Mouse (Mus musculus) CH12.LX (cell line): Measurements from ENCODE around the gene Odf4. TPM values are rescaled to one million over a fixed set of nuclear protein-coding genes. Genes with fewer than 3 reads are reported as not detected.
"Not testable (repeated sequence)": the region's sequence is repeated elsewhere in the genome, so short reads cannot be mapped to it uniquely, and the experiment has no call there.

Source experiments
- DNase-seq: peaks from one replicate; pipeline ENCODE4 v3.0.0-alpha.2; 2013; ENCODE audit errors: extremely low read depth
- H3K27ac ChIP-seq: 2 replicates; pipeline ENCODE4 v1.5.1; 2012; ENCODE audit warnings: low read depth, mild to moderate bottlenecking, control low read depth, moderate library complexity; ENCODE audit not compliant: insufficient read depth
- H3K27me3 ChIP-seq: replicated peaks from 2 replicates; pipeline ENCODE3; 2012; ENCODE audit warnings: inconsistent platforms
- H3K36me3 ChIP-seq, 2 experiments: replicated peaks in 1 of 2; 2 replicates each; pipeline versions ENCODE3 to v1.6.1; 2012; ENCODE audit warnings: inconsistent platforms in 1 of 2, low read length in 1 of 2, mild to moderate bottlenecking in 1 of 2, mixed read lengths in 1 of 2, moderate library complexity in 1 of 2; ENCODE audit not compliant: control insufficient read depth in 1 of 2, insufficient read depth in 1 of 2
- H3K4me1 ChIP-seq, 2 experiments: 2 replicates each; pipeline ENCODE4 v1.6.1; 2012; ENCODE audit warnings: inconsistent platforms in 1 of 2, moderate library complexity in 1 of 2; ENCODE audit not compliant: insufficient read depth in 2 of 2, control insufficient read depth in 1 of 2
- H3K4me2 ChIP-seq: 2 replicates; pipeline ENCODE4 v1.6.1; 2012; ENCODE audit warnings: low read depth, mild to moderate bottlenecking, control low read depth; ENCODE audit not compliant: poor library complexity, insufficient read depth, severe bottlenecking
- H3K4me3 ChIP-seq, 3 experiments: fragments of 150-350 bp in 1 of 3; sonication (generic) in 1 of 3; replicated peaks in 1 of 3; 2 replicates each; pipeline versions ENCODE3 to v1.5.1; 2011 to 2012; ENCODE audit warnings: low read depth in 2 of 3, low read length in 2 of 3, mild to moderate bottlenecking in 2 of 3, moderate library complexity in 2 of 3, control low read depth in 1 of 3, improper control_type of control experiment in 1 of 3, inconsistent platforms in 1 of 3, mixed read lengths in 1 of 3; ENCODE audit not compliant: poor library complexity in 1 of 3
- H3K79me2 ChIP-seq: replicated peaks from 2 replicates; pipeline ENCODE4 v1.6.1; 2012; ENCODE audit warnings: mild to moderate bottlenecking, moderate library complexity; ENCODE audit not compliant: control insufficient read depth, poor library complexity, insufficient read depth, severe bottlenecking; ENCODE audit errors: extremely low read depth
- H3K9ac ChIP-seq: 2 replicates; pipeline ENCODE4 v1.6.1; 2012; ENCODE audit warnings: low read depth, mild to moderate bottlenecking, control low read depth, moderate library complexity; ENCODE audit not compliant: insufficient read depth
- H3K9me3 ChIP-seq: replicated peaks from 2 replicates; pipeline ENCODE3; 2012; ENCODE audit warnings: low read length, inconsistent platforms, mixed read lengths
- CHD1 ChIP-seq: IDR thresholded peaks from 2 replicates; pipeline ENCODE4 v1.6.1; 2012; ENCODE audit warnings: low read depth, low read length, improper control_type of control experiment, inconsistent platforms
- CTCF ChIP-seq, 2 experiments: IDR thresholded peaks in 1 of 2; conservative IDR thresholded peaks in 1 of 2; 2 replicates each; pipeline ENCODE4 v1.5.1; 2011 to 2012; ENCODE audit warnings: low read depth in 2 of 2, low read length in 2 of 2, improper control_type of control experiment in 1 of 2, inconsistent platforms in 1 of 2, mild to moderate bottlenecking in 1 of 2, moderate library complexity in 1 of 2
- EP300 ChIP-seq: IDR thresholded peaks from 2 replicates; pipeline ENCODE4 v1.6.1; 2011; ENCODE audit warnings: low read length, improper control_type of control experiment
- GABPA ChIP-seq: IDR thresholded peaks from 2 replicates; pipeline ENCODE4 v1.6.1; 2012; ENCODE audit warnings: low read depth, low read length, improper control_type of control experiment, inconsistent platforms; ENCODE audit not compliant: insufficient replicate concordance
- HCFC1 ChIP-seq: IDR thresholded peaks from 2 replicates; pipeline ENCODE4 v1.6.1; 2012; ENCODE audit warnings: low read depth, mild to moderate bottlenecking, inconsistent platforms, low read length, improper control_type of control experiment
- KAT2A ChIP-seq: IDR thresholded peaks from 2 replicates; pipeline ENCODE4 v1.6.1; 2012; ENCODE audit warnings: low read length, improper control_type of control experiment, inconsistent platforms; ENCODE audit not compliant: insufficient replicate concordance
- MAX ChIP-seq: IDR thresholded peaks from 2 replicates; pipeline ENCODE4 v1.6.1; 2011; ENCODE audit warnings: low read length, improper control_type of control experiment
- MAZ ChIP-seq: IDR thresholded peaks from 2 replicates; pipeline ENCODE4 v1.6.1; 2012; ENCODE audit warnings: low read depth, mild to moderate bottlenecking, inconsistent platforms, low read length, improper control_type of control experiment, moderate library complexity
- MEF2A ChIP-seq: IDR thresholded peaks from 2 replicates; pipeline ENCODE4 v1.6.1; 2014; ENCODE audit warnings: low read depth, mild to moderate bottlenecking, inconsistent platforms, low read length, improper control_type of control experiment, borderline replicate concordance
- MXI1 ChIP-seq: IDR thresholded peaks from 2 replicates; pipeline ENCODE4 v1.6.1; 2011; ENCODE audit warnings: mild to moderate bottlenecking, low read depth, low read length, improper control_type of control experiment
- NELFE ChIP-seq: IDR thresholded peaks from 2 replicates; pipeline ENCODE4 v1.6.1; 2011; ENCODE audit warnings: low read depth, low read length, improper control_type of control experiment
- PAX5 ChIP-seq: IDR thresholded peaks from 2 replicates; pipeline ENCODE4 v1.6.1; 2012; ENCODE audit warnings: low read length, inconsistent platforms, mixed read lengths
- SIN3A ChIP-seq: IDR thresholded peaks from 2 replicates; pipeline ENCODE4 v1.6.1; 2012; ENCODE audit warnings: low read length, improper control_type of control experiment, inconsistent platforms
- SMC3 ChIP-seq: IDR thresholded peaks from 2 replicates; pipeline ENCODE4 v1.6.1; 2011; ENCODE audit warnings: low read depth, low read length, improper control_type of control experiment
- TCF12 ChIP-seq: IDR thresholded peaks from 2 replicates; pipeline ENCODE4 v1.6.1; 2014; ENCODE audit warnings: low read depth, mild to moderate bottlenecking, inconsistent platforms, low read length, improper control_type of control experiment
- UBTF ChIP-seq: IDR thresholded peaks from 2 replicates; pipeline ENCODE4 v1.6.1; 2012; ENCODE audit warnings: low read depth, mild to moderate bottlenecking, inconsistent platforms, low read length, improper control_type of control experiment, moderate library complexity
- ZKSCAN1 ChIP-seq: IDR thresholded peaks from 2 replicates; pipeline ENCODE4 v1.6.1; 2012; ENCODE audit warnings: low read depth, inconsistent platforms, low read length, improper control_type of control experiment, borderline replicate concordance
- ZNF384 ChIP-seq: IDR thresholded peaks from 2 replicates; pipeline ENCODE4 v1.6.1; 2012; ENCODE audit warnings: low read depth, low read length, improper control_type of control experiment, inconsistent platforms
- dilution Hi-C: fragments of 300-500 bp; cut with MboI; formaldehyde crosslinking; loops from 2 replicates; pipeline ENCODE4 v1.14.3; 2020; ENCODE audit warnings: low sequenced_read_pairs; ENCODE audit not compliant: extremely low pct_unique_long_range_greater_than_20kb, extremely low pct_ligation_motif_present
- in situ Hi-C: fragments of 300-500 bp; cut with MboI; formaldehyde crosslinking; loops from 3 replicates; pipeline ENCODE4 v1.14.3; 2019; ENCODE audit warnings: low sequenced_read_pairs, low pct_ligation_motif_present, low pct_unique_long_range_greater_than_20kb, mixed read lengths
- polyA plus RNA-seq: library from polyadenylated mRNA; unstranded; fragments of >175 nt; gene quantifications from 2 replicates; pipeline ENCODE4 v1.2.1, GENCODE M21; 2012; ENCODE audit warnings: low read depth; ENCODE audit not compliant: insufficient read length
- total RNA-seq, 2 experiments: library from RNA; depleted of rRNA; stranded (reverse); fragments of 300-350 nt in 1 of 2; fragments of >200 nt in 1 of 2; gene quantifications; 2 replicates each; pipeline ENCODE4 v1.2.3; 2012 to 2014

Odf4 gene
- total and polyA plus RNA-seq, 3 experiments: not detected

DNA sequence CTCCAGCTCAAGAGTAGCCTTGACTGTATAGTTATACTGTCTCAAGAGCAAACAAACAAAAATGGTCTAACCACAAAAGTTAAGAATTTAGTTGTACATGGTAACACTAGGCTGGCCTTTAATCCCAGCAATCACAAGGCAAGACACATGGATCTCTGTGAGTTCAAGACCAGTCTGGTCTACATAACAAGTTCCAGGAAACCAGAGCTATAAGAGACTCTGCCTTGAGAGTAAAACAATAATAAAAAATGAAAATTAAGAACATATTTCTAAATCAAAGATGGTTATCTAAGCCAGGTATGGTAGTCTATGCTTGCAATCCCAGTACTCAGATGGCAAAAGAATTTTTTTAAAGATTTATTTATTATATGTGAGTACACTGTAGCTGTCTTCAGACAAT lies 38.2 kb upstream of the Odf4 start:
- dilution Hi-C loops: no loop called here

DNA sequence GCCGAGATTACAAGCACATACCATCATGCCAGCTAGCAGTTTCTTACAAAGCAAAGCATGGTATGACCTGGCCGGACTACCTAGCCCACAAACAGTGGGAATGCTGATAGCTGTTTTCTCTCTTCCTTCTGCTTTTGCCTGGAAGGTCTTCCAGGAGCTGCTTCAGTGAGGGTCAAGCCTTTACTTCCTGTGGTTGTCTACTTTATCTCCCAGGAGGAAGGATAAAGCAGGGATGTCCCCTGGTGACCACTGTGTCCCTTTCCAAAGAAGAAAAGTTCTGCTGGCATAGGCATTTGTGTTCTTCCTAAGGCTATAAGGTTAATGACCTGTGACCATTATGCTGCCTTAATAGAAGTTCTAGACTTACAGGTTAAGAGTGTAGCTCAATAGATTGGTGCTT lies 36.5 kb upstream of the Odf4 start:
- DNase-seq: no peak
- in situ Hi-C loops (no loop called here), dilution Hi-C loops (no loop called here)
- Histone ChIP-seq H3K4me2 (no peak overlapping the region), H3K27ac (no peak overlapping the region), H3K4me3 (no peak overlapping the region), H3K9me3 (no peaks in the 10 kb centered on the region), H3K79me2 (no peaks in the 10 kb centered on the region), H3K27me3 (peaks cover 28% of the 10 kb centered on the region), H3K9ac (no peak overlapping the region), H3K4me1 (peaks cover 3 to 17% of the 10 kb centered on the region in 2 experiments; a peak in 3 of 4 replicates), H3K36me3 (no peaks in the 10 kb centered on the region)
- TF ChIP-seq MAX (no peak), CTCF (conservative IDR thresholded peaks at IDR 0.05 in 1 of 2, IDR thresholded peaks at IDR 0.05 in 1 of 2; ENCODE audit: low read depth in 2 of 2, low read length in 2 of 2) (no peak), KAT2A (no peak)

More for the DNA sequence above, 38.2 kb upstream of the Odf4 start:
- peaks cover 6 to 21% of the 10 kb centered on the region in 2 experiments; a peak in 3 of 4 replicates for H3K4me1 ChIP-seq
- TF ChIP-seq ZNF384: no peak
- TF ChIP-seq NELFE: no peak
- H3K36me3 ChIP-seq: peaks cover 0 to 4% of the 10 kb centered on the region in 2 experiments
- H3K9me3 ChIP-seq: no peaks in the 10 kb centered on the region
- no peak for DNase-seq
- H3K79me2 ChIP-seq: no peaks in the 10 kb centered on the region
- no peak overlapping the region for H3K27ac ChIP-seq
- no peak overlapping the region for H3K4me3 ChIP-seq
- H3K9ac ChIP-seq: no peak overlapping the region
- peaks cover 21% of the 10 kb centered on the region for H3K27me3 ChIP-seq
- in situ Hi-C loops: no loop called here
- no peak overlapping the region for H3K4me2 ChIP-seq

DNA sequence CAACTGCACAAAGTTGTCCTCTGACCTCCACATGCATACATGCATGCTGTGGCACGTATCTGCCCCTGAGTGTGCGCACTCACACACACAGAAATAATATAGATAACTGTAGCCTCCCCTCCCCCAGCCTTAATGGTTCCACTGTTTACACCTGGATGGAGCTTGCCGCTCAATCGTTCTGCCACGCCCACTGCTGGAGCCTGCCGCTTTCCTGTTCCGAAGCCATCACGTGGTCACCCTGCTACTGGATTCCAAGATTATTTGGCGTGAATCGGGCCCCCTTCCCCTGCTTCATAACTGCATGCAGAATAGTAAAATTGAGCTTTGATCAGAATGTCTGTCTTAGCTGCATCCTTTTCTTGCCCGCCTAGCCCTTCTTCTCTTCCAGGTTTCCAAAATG lies 35.3 kb upstream of the Odf4 start:
- dilution Hi-C loops, in situ Hi-C loops: not testable (repeated sequence)

DNA sequence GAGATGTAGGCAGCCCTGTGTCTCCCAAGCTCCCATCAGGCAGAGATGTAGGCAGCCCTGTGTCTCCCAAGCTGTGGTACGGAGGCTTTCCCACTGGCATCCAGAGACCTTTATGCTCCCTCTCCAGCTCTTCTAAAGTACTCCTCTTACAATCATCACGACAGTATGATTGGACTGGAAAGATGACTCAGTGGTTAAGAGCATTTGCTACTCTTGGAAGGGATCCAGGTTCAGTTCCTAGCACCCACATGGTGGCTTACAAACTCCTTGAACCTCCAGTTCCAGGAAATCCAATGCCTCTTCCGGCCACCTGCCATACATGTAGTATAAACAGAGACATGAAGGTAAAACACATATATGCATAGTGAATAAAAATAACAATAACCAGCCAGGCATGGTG lies 34.7 kb upstream of the Odf4 start:
- no peak overlapping the region for H3K4me2 ChIP-seq
- peaks cover 35% of the 10 kb centered on the region for H3K27me3 ChIP-seq
- H3K4me3 ChIP-seq: no peak overlapping the region
- no peak for DNase-seq
- no peak for TF ChIP-seq MXI1
- TF ChIP-seq GABPA: no peak
- TF ChIP-seq PAX5: no peak
- TF ChIP-seq UBTF: no peak
- no peak for TF ChIP-seq NELFE
- TF ChIP-seq CHD1: no peak
- no peak for TF ChIP-seq SMC3
- TF ChIP-seq SIN3A: no peak
- no peak for TF ChIP-seq KAT2A
- no peak for TF ChIP-seq ZKSCAN1
- no peak for TF ChIP-seq MEF2A
- TF ChIP-seq MAX: no peak
- no peak for TF ChIP-seq EP300
- no peak for TF ChIP-seq MAZ
- TF ChIP-seq HCFC1: no peak
- TF ChIP-seq TCF12: no peak
- H3K9ac ChIP-seq: no peak overlapping the region
- H3K79me2 ChIP-seq: no peaks in the 10 kb centered on the region
- peaks cover 3 to 7% of the 10 kb centered on the region in 2 experiments; a peak in 3 of 4 replicates for H3K4me1 ChIP-seq
- H3K36me3 ChIP-seq: no peaks in the 10 kb centered on the region
- dilution Hi-C loops: no loop called here
- in situ Hi-C loops: no loop called here
- no peaks in the 10 kb centered on the region for H3K9me3 ChIP-seq
- no peak overlapping the region for H3K27ac ChIP-seq

More for the DNA sequence above, 35.3 kb upstream of the Odf4 start:
- H3K36me3 ChIP-seq, H3K9ac ChIP-seq, H3K9me3 ChIP-seq, H3K79me2 ChIP-seq, H3K4me2 ChIP-seq, H3K27ac ChIP-seq, H3K4me3 ChIP-seq, DNase-seq: not testable (repeated sequence)
- Histone ChIP-seq H3K4me1 (peaks cover 3 to 12% of the 10 kb centered on the region in 2 experiments; a peak in 3 of 4 replicates), H3K27me3 (peaks cover 36% of the 10 kb centered on the region)
